Mouse (Mus musculus) gastrocnemius, adult 2 months (tissue): ENCODE results near the gene Mesp1. TPM values are rescaled to one million over a fixed set of nuclear protein-coding genes. Genes with fewer than 3 reads are reported as not detected.

ENCODE experiments used
- DNase-seq: peaks from one replicate; pipeline ENCODE4 v3.0.0; 2022
- H3K27ac ChIP-seq: fragments of 200-600 bp; 2 replicates; pipeline ENCODE4 v1.8.1; 2022; ENCODE audit warnings: mild to moderate bottlenecking
- H3K4me3 ChIP-seq: fragments of 200-600 bp; 2 replicates; pipeline ENCODE4 v1.8.1; 2022; ENCODE audit warnings: mild to moderate bottlenecking, moderate library complexity
- CTCF ChIP-seq: fragments of 200-600 bp; IDR thresholded peaks from 2 replicates; pipeline ENCODE4 v1.8.1; 2022; ENCODE audit warnings: antibody characterized with exemption, mild to moderate bottlenecking, moderate library complexity
- intact Hi-C: fragments of 180-260 bp; cut with DNase I; formaldehyde crosslinking; loops from one replicate; pipeline ENCODE4 v1.15.1; 2025
- long read RNA-seq, 2 experiments: library from polyadenylated mRNA; stranded (forward); transcript quantifications; one replicate each; pipeline ENCODE4 v2.0.0; 2021
- total RNA-seq, 2 experiments: library from RNA; stranded (reverse); gene quantifications; 2 replicates each; pipeline ENCODE4 v1.2.3; 2021

Mesp1 gene
- total RNA-seq, result not detected
- long read RNA-seq, experiment 1, result 0 reads
- long read RNA-seq, experiment 2, result 0 reads

GRCm38 (mm10) chr7:79793688-79794087, at the start of gene Mesp1:
Gene Mesp1 (minus strand): TSS chr7:79793788.
- TF ChIP-seq CTCF, result no peak
- intact Hi-C loops, result no loop called here
- no peak for DNase-seq
- H3K4me3 ChIP-seq, result peak within 1 kb of the TSS; percentile 69
- no peak within 1 kb of the TSS for H3K27ac ChIP-seq

GRCm38 (mm10) chr7:79842163-79842562, 48.6 kb upstream of the Mesp1 start:
- no peak for TF ChIP-seq CTCF
- Histone ChIP-seq H3K4me3 (no peak overlapping the region), H3K27ac (no peak overlapping the region)
- no peak for DNase-seq
- intact Hi-C loops, result no loop called here

GRCm38 (mm10) chr7:79837247-79837646, 43.7 kb upstream of the Mesp1 start:
- intact Hi-C loops, result no loop called here
- TF ChIP-seq CTCF, result no peak

GRCm38 (mm10) chr7:79835196-79835595, 41.6 kb upstream of the Mesp1 start:
- no peak overlapping the region for H3K4me3 ChIP-seq
- no peak for DNase-seq
- no peak for TF ChIP-seq CTCF
- intact Hi-C loops, result no loop called here
- H3K27ac ChIP-seq, result no peak overlapping the region

More at GRCm38 (mm10) chr7:79837247-79837646, 43.7 kb upstream of the Mesp1 start:
- no peak for DNase-seq
- Histone ChIP-seq H3K27ac (no peak overlapping the region), H3K4me3 (no peak overlapping the region)

GRCm38 (mm10) chr7:79832980-79833379, 39.4 kb upstream of the Mesp1 start:
- no peak for TF ChIP-seq CTCF
- Histone ChIP-seq H3K4me3 (no peak overlapping the region), H3K27ac (no peak overlapping the region)
- intact Hi-C loops, result no loop called here
- no peak for DNase-seq

- no peak overlapping the region for H3K4me3 ChIP-seq
Measured at GRCm38 (mm10) chr7:79831585-79831984, 38.0 kb upstream of the Mesp1 start.

GRCm38 (mm10) chr7:79831145-79831544, 37.6 kb upstream of the Mesp1 start:
- Histone ChIP-seq H3K4me3 (no peak overlapping the region), H3K27ac (peak overlapping the region; percentile 63)
- no peak for TF ChIP-seq CTCF
- intact Hi-C loops, result no loop called here
- DNase-seq, result no peak

More at GRCm38 (mm10) chr7:79831585-79831984, 38.0 kb upstream of the Mesp1 start:
- DNase-seq, result peak; percentile 37
- TF ChIP-seq CTCF, result no peak
- H3K27ac ChIP-seq, result peak overlapping the region; percentile 63
- intact Hi-C loops, result no loop called here

GRCm38 (mm10) chr7:79828341-79828740, 34.8 kb upstream of the Mesp1 start:
- no peak for TF ChIP-seq CTCF
- no peak for DNase-seq
- intact Hi-C loops, result no loop called here
- H3K27ac ChIP-seq, result no peak overlapping the region
- H3K4me3 ChIP-seq, result no peak overlapping the region

- no peak for TF ChIP-seq CTCF
- intact Hi-C loops, result no loop called here
- Histone ChIP-seq H3K27ac (no peak overlapping the region), H3K4me3 (no peak overlapping the region)
- DNase-seq, result no peak
Measured at GRCm38 (mm10) chr7:79822092-79822695, 28.6 kb upstream of the Mesp1 start.

- intact Hi-C loops, result no loop called here
- no peak for TF ChIP-seq CTCF
- DNase-seq, result no peak
- Histone ChIP-seq H3K4me3 (no peak overlapping the region), H3K27ac (no peak overlapping the region)
Measured at GRCm38 (mm10) chr7:79819996-79820395, 26.4 kb upstream of the Mesp1 start.

GRCm38 (mm10) chr7:79819515-79819914, 25.9 kb upstream of the Mesp1 start:
- Histone ChIP-seq H3K4me3 (no peak overlapping the region), H3K27ac (no peak overlapping the region)
- no peak for TF ChIP-seq CTCF
- DNase-seq, result no peak
- intact Hi-C loops, result no loop called here

- intact Hi-C loops, result no loop called here
- no peak for TF ChIP-seq CTCF
- no peak for DNase-seq
- no peak overlapping the region for H3K4me3 ChIP-seq
- no peak overlapping the region for H3K27ac ChIP-seq
Measured at GRCm38 (mm10) chr7:79818321-79818720, 24.7 kb upstream of the Mesp1 start.

GRCm38 (mm10) chr7:79813409-79813808, 19.8 kb upstream of the Mesp1 start:
- DNase-seq, result no peak
- no peak overlapping the region for H3K4me3 ChIP-seq
- intact Hi-C loops, result no loop called here
- H3K27ac ChIP-seq, result no peak overlapping the region
- TF ChIP-seq CTCF, result no peak
